Mouse (Mus musculus) forebrain, embryonic 16.5 days (tissue): ENCODE results near the gene Hdac7. TPM values are rescaled to one million over a fixed set of nuclear protein-coding genes. Genes with fewer than 3 reads are reported as not detected.

Source experiments
- ATAC-seq: fragments of 200-750 bp; cut with Nextera tagmentation; 2 replicates; pipeline ENCODE4 v1.8.0; 2017; ENCODE audit warnings: mild to moderate bottlenecking, moderate library complexity
- H3K27ac ChIP-seq: fragments of 300-500 bp; sonication (generic); 2 replicates; pipeline ENCODE4 v1.5.1; 2014; ENCODE audit warnings: low read length, control low read depth
- H3K27me3 ChIP-seq: fragments of 300-500 bp; sonication (generic); replicated peaks from 2 replicates; pipeline ENCODE4 v1.6.1; 2014; ENCODE audit warnings: low read length; ENCODE audit not compliant: control insufficient read depth, insufficient read depth
- H3K36me3 ChIP-seq: fragments of 300-500 bp; sonication (generic); 2 replicates; pipeline ENCODE4 v1.6.1; 2014; ENCODE audit not compliant: control insufficient read depth, insufficient read depth
- H3K4me1 ChIP-seq: fragments of 300-500 bp; sonication (generic); replicated peaks from 2 replicates; pipeline ENCODE4 v1.6.1; 2014; ENCODE audit warnings: low read length; ENCODE audit not compliant: control insufficient read depth, insufficient read depth
- H3K4me2 ChIP-seq: fragments of 300-500 bp; sonication (generic); 2 replicates; pipeline ENCODE4 v1.6.1; 2014; ENCODE audit warnings: mild to moderate bottlenecking, low read length, control low read depth
- H3K4me3 ChIP-seq: fragments of 300-500 bp; sonication (generic); replicated peaks from 2 replicates; pipeline ENCODE4 v1.5.1; 2014; ENCODE audit warnings: mild to moderate bottlenecking, low read length, control low read depth
- H3K9ac ChIP-seq: fragments of 300-500 bp; sonication (generic); replicated peaks from 2 replicates; pipeline ENCODE4 v1.6.1; 2014; ENCODE audit warnings: low read depth, low read length, control low read depth
- H3K9me3 ChIP-seq: fragments of 300-500 bp; sonication (generic); 2 replicates; pipeline ENCODE4 v1.6.1; 2016; ENCODE audit warnings: low read length; ENCODE audit not compliant: control insufficient read depth
- WGBS: fragments of 180-500 bp; shearing (Covaris S2); extraction: QIAGEN DNeasy Blood & Tissue Kit; methylation state at CpG from one replicate; pipeline ENCODE4 v1.1.7; 2014; 5-methylcytosine and 5-hydroxymethylcytosine counted together
- polyA plus RNA-seq: library from polyadenylated mRNA; unstranded; fragments of >200 nt; fragmentation: Nextera tagmentation; extraction: Ambion mirVana; gene quantifications from 2 replicates; pipeline ENCODE4 v1.2.1, GENCODE M21; 2015

Hdac7 gene
- polyA plus RNA-seq, 1 experiment from 2014 or later = 31.1 TPM

GRCm38 (mm10) chr15:97794268-97794667, 50.0 kb downstream of the Hdac7 start:
- Histone ChIP-seq H3K4me1 (0 out of 2 replicates have a peak, but pooled peaks cover 2% of the 10 kb centered on the region), H3K27ac (no peak overlapping the region), H3K4me3 (no peak overlapping the region), H3K36me3 (peaks cover 12% of the 10 kb centered on the region), H3K9me3 (no peaks in the 10 kb centered on the region), H3K9ac (no peak overlapping the region), H3K4me2 (no peak overlapping the region), H3K27me3 (no peaks in the 10 kb centered on the region)
- ATAC-seq = no peak
- 73% methylated on average over 5 of the region's 5 CpGs for WGBS

GRCm38 (mm10) chr15:97793386-97794153, 50.7 kb downstream of the Hdac7 start:
- H3K4me2 ChIP-seq = no peak overlapping the region
- H3K9me3 ChIP-seq = no peaks in the 10 kb centered on the region
- ATAC-seq = no peak
- no peak overlapping the region for H3K27ac ChIP-seq
- H3K27me3 ChIP-seq = no peaks in the 10 kb centered on the region
- H3K4me1 ChIP-seq = peaks cover 8% of the 10 kb centered on the region
- H3K9ac ChIP-seq = no peak overlapping the region
- no peak overlapping the region for H3K4me3 ChIP-seq
- peaks cover 11% of the 10 kb centered on the region for H3K36me3 ChIP-seq
- 92% methylated on average over 18 of the region's 18 CpGs for WGBS

- H3K36me3 ChIP-seq = peaks cover 11% of the 10 kb centered on the region
- H3K9ac ChIP-seq = no peak overlapping the region
- H3K4me1 ChIP-seq = peaks cover 15% of the 10 kb centered on the region
- H3K27me3 ChIP-seq = no peaks in the 10 kb centered on the region
- no peak overlapping the region for H3K27ac ChIP-seq
- no peak overlapping the region for H3K4me3 ChIP-seq
- 85% methylated on average over 11 of the region's 11 CpGs for WGBS
- no peak overlapping the region for H3K4me2 ChIP-seq
- H3K9me3 ChIP-seq = no peaks in the 10 kb centered on the region
- ATAC-seq = no peak
Observed at GRCm38 (mm10) chr15:97791126-97791700, 53.1 kb downstream of the Hdac7 start.

GRCm38 (mm10) chr15:97789761-97790505, 54.4 kb downstream of the Hdac7 start:
- peaks cover 11% of the 10 kb centered on the region for H3K36me3 ChIP-seq
- no peak overlapping the region for H3K27ac ChIP-seq
- 55% methylated on average over 20 of the region's 20 CpGs for WGBS
- ATAC-seq = no peak
- H3K4me1 ChIP-seq = peaks cover 20% of the 10 kb centered on the region
- no peak overlapping the region for H3K4me2 ChIP-seq
- H3K4me3 ChIP-seq = no peak overlapping the region
- no peak overlapping the region for H3K9ac ChIP-seq
- H3K27me3 ChIP-seq = no peaks in the 10 kb centered on the region
- no peaks in the 10 kb centered on the region for H3K9me3 ChIP-seq

- 32% methylated on average over 6 of the region's 6 CpGs for WGBS
- H3K4me3 ChIP-seq = no peak overlapping the region
- peak; percentile 37 for ATAC-seq
- H3K36me3 ChIP-seq = peaks cover 7% of the 10 kb centered on the region
- H3K4me1 ChIP-seq = peaks cover 23% of the 10 kb centered on the region
- H3K27me3 ChIP-seq = no peaks in the 10 kb centered on the region
- H3K9ac ChIP-seq = no peak overlapping the region; the same call in 1 of the 2 replicates
- no peak overlapping the region for H3K4me2 ChIP-seq
- H3K27ac ChIP-seq = peak overlapping the region; percentile 60
- H3K9me3 ChIP-seq = no peaks in the 10 kb centered on the region
Observed at GRCm38 (mm10) chr15:97788821-97789220, 55.5 kb downstream of the Hdac7 start.

- ATAC-seq = no peak
- Histone ChIP-seq H3K4me2 (no peak overlapping the region), H3K4me1 (peaks cover 23% of the 10 kb centered on the region), H3K27ac (peak overlapping the region; percentile 60), H3K27me3 (no peaks in the 10 kb centered on the region), H3K9me3 (no peaks in the 10 kb centered on the region), H3K9ac (no peak overlapping the region; the same call in 1 of the 2 replicates), H3K36me3 (peaks cover 5% of the 10 kb centered on the region), H3K4me3 (no peak overlapping the region)
- WGBS = 62% methylated on average over 19 of the region's 19 CpGs
Observed at GRCm38 (mm10) chr15:97787799-97788667, 56.3 kb downstream of the Hdac7 start.

- Histone ChIP-seq H3K4me3 (no peak overlapping the region), H3K9me3 (no peaks in the 10 kb centered on the region), H3K27ac (no peak overlapping the region), H3K4me1 (peaks cover 27% of the 10 kb centered on the region), H3K4me2 (no peak overlapping the region), H3K9ac (no peak overlapping the region), H3K27me3 (0 out of 2 replicates have a peak, but pooled peaks cover under 1% of the 10 kb centered on the region), H3K36me3 (peaks cover 5% of the 10 kb centered on the region)
- 85% methylated on average over 7 of the region's 7 CpGs for WGBS
- no peak for ATAC-seq
Observed at GRCm38 (mm10) chr15:97787148-97787798, 57.0 kb downstream of the Hdac7 start.

- H3K4me3 ChIP-seq = no peak overlapping the region
- H3K27me3 ChIP-seq = 0 out of 2 replicates have a peak, but pooled peaks cover 4% of the 10 kb centered on the region
- ATAC-seq = no peak
- peaks cover 33% of the 10 kb centered on the region for H3K4me1 ChIP-seq
- 83% methylated on average over 10 of the region's 10 CpGs for WGBS
- H3K9ac ChIP-seq = no peak overlapping the region
- peaks cover 4% of the 10 kb centered on the region for H3K36me3 ChIP-seq
- no peak overlapping the region for H3K4me2 ChIP-seq
- no peak overlapping the region for H3K27ac ChIP-seq
- no peaks in the 10 kb centered on the region for H3K9me3 ChIP-seq
Observed at GRCm38 (mm10) chr15:97786412-97787112, 57.7 kb downstream of the Hdac7 start.
